Mouse (Mus musculus): ENCODE data around the gene Nacad.

Nacad gene

DNA sequence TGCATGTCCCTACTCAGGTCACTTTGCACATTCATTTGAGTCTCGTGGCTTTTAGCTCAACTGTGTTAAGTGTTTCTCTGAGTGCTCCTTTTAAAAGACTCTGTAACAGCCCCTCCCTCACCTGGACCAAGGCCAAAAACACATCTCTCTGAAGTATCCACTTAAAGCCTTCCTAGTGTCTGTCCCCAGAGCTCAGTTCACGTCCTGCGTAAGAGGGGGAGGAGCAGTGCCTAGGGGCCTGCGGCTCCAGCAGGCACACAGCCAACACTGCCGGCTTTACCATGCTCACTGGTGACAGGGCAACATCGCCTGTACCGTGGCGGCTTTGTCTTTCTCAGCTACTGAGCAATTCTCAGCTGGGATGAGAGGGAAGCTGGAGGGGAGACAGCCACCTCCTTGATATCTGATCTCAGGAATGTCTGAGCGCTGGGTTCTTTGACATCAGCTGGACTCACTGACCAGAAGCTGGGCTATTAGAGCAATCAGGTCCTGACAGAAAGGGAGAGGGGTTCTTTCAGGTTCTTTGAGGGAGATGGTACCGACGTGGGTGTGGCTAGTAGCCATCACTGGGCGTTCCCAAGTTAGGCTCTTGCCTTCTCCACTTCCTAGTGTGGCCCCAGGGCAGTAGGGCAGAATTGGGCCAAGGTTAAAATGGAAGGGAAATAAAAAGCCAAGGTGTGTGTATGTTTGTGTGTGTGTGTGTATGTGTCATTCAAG lies 1.8 kb downstream of the Nacad start:
- DNase-seq, result peak; percentile 87 to 89

DNA sequence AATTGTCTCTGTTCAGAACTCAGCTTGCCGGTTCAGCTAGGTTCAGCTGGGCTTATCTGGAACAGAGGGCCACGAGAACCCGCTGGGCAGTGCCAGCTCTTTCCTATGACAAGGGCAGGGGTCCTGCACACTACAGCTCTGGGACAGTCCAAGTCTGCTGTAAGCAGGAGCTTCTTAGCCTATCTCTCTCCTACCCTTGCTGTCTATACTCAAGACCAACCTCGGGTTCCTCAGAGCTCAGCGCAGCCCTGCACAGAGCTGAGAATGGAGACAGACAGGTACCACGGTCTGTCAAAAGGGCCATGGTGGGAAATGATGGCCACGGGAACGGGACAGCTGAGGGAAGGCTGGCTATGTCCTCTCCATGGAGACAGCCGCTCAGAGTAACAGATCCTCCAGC lies 2.6 kb downstream of the Nacad start:
- DNase-seq, result no peak

DNA sequence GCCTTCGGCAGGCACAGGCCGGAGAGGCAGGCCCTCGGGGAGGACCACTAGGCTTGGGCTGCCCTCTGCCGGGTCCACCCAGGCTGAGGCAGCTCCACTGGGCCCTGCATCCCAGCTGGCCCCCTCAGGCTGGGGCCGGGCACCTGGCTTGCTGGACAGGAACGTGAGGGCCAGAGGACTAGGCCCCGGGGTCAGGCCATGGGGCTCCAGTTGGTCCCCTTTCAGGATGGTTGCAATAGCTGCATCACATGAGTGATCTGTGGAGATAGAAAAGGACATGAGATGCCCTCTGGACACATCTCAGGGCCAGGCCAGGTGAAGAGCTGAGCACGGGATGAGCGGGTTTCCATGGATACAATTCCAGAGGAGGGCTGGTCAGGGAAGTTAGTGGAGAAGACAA lies 3.2 kb downstream of the Nacad start:
- no peak for DNase-seq

DNA sequence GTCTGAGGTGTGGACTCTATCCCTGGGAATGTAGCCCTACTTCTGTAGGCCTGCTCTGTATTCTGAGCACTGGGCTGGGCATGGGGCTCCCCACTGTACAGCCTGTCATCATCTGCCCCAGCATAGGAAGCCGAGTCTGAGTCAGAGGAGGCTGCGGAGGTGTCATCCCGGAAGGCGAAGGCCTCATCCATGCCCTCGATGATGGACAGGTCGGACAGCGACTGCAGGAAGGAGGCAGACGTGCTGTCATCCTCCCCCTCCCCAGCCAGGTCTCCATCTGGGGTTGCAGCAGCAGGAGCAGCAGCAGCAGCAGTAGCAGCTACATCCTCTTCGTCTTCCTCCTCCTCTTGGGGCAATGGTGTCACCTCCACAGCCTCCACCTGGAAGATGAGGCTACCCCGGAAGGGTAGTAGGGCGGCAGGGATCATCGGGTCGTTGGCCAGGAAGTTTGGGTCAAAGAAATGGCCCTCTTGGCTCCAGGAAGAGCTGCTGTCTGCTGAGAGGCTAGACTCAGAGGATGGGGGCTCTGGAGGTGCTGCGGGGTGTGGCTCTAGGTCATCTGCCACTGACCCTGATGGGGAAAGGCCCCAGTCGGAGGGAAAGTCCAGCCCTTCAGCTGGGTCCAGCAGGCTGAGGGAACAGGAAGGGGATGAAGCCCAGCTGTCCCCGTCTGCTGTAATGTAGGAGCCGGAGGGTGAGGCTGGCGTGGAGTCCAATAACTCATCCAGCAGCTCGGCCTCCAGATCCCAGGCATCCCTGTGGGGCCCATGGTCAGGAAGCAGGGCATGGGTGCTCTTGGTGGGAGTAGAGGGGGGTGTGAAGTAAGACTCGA lies 4.0 kb downstream of the Nacad start:
- DNase-seq, result no peak

DNA sequence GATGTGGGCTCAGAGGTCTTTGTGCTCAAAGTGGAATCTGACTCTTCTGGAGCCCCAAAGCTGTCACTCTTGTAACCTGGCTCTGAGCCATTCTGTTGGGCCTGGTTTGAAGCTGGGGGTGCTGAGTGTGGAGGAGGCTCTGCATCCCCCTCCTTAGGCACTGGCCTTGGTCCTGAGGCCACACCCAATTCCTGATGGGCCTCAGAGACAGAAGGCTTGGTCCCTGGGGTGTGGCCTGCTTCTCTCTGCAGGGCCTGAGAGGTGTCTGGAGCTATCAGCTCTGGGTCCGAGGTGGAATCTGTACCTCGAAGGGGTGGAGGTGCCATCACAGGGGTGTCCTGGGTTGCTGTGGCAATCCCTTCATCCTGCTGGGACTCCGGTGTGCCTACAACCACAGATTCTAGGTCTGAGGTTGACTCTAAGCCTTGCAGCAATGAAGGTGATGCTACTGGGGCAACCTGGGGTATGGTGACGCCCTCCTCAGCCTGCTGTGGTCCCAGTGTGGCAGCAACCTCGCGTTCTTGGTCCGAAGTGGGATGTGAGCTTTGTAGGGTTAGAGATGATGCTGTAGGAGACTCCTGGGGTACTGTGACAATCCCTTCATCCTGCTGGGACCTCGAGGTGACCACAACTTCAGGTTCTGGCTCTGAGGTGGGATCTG lies 5.4 kb downstream of the Nacad start:
- peak in 1 of 2 experiments; percentile 31 for DNase-seq

DNA sequence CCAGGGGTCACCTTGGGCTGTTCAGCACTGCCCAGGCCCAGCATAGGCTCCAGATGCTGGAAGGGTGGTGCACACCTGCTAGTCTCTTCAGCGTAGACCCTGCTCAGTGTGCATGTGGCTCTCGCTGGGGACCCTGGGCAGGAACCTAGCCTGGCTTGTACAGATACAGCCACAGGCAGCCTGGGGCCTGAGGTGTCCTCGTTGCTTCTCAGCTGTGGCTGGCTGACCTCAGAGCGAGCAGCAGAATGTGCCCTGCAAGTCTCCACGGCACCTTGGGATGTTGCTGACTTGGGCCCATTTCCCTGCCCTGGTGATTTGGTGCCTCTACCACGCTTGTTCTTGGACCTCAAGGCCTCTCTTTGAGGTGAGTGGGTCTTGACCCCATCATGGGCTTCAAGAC lies 6.0 kb downstream of the Nacad start:
- DNase-seq, result peak in 1 of 2 experiments; percentile 35

DNA sequence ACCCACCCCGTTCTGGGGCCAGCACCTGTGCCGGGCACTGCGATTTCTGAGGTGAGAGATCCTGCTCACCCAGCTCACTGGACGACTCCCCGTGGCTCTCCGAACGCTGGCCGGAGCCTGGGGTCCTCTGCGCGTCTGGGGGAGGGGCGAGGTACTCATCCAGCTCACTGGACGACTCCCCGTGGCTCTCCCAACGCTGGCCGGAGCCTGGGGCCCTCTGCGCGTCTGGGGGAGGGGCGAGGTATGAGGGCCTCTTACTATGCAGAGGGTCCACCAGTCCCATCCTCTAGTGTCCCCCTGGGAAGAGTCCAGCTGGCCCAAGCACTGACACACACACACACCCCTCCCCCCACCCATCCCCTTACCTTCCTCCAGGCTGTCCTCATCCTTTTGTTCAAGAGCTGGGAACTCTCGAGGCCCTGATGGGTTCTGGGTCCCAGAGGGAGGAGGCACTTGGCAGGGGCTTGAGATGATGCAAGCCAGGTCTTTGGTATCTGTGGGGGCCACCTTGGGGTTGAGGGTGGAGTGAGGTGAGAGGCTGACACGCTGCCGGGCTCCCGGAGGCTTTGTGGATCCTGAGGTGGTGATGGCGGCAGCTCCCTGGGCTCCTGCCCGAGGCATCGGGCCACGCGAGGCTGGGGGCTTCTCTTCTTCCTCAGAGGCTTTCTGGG lies 6.7 kb downstream of the Nacad start:
- DNase-seq, result peak; percentile 64

DNA sequence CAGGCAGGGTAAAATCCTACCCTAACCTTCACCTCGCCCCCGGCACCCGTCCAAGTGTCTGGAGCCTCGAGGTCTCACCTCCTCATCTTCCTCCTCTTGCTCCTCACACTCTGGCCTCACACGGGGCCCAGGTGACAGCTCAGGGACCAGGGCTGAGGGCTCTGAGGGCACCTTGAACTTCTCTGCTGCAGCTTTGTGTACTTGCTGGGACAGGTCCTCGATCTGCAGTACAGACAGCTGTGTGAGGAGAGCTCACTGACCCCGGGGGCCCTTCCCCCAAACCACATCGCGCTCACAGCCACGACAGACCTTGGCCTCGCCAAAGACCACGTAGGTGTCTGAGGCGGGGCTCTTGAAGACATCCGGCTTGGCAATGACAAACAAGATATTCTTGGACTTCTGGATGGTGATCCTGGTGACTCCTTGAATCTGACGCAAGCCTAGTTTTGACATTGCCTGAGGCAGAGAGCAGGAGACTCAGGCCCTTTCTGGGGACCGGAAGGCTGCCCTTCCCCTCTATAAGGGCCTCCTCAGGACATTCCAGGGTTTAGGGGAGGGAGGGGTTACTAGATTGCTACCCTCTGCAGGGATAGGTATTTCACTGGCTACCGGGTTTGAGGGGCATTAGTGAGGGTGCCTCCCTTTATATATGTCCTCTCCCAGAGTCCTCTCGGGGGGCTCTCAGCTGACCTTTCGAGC lies 7.5 kb downstream of the Nacad start:
- peak; percentile 42 to 43 for DNase-seq

DNA sequence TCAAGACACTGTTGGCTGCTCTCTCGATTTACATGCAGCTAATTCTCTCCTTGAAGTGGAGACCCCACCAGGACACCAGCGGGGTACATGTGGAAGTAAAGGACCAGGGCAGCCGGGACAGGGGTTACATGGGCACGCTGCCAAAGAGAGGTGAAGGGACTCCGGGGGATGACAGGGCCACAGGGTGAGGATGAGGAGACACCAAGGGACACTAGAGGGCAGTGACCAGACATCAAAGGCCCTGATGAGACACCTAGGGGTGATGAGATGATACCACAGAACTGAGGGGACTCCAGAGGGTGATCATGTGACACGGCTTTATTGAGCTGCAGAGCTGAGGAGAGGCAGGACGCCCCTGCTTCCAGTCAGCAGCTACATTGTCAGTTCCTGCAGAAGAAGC lies 8.3 kb downstream of the Nacad start:
- DNase-seq, result peak; percentile 56 to 58

DNA sequence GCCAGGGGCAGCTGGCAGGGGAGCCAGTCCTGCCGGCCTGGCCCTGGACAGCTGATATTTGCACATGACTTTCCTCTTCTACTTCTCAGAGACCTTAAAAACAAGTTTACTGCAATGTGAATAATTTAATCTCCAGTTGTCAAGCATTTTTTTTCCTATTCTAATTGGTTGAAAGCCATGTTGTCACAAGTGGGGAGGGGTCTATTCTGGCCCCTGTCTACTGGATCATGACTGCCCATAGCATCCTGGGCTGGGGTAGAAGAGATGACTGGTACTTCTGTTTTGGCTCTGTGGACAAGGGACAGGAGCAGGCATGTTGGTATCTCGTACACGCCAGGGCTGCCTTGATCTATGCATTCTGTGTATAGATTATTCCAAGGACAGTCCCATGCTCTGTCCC lies 9.2 kb downstream of the Nacad start:
- no peak for DNase-seq

DNA sequence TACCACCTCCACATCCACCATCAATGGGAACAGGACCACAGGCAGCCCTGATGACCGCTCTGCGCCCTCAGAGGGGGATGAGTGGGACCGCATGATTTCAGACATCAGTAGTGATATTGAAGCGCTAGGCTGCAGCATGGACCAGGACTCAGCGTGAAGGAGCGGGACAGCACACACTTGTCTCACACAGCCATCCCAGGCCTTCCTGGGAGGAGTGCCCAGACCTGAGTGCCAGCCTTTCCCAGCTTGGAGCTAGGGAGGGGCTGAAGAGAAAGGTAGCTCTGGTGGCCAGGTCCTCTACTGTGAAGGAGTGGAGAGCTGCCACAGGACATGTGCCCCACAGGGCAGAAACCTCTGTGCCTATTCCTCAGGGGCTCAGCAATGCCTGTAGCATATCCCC lies 9.6 kb downstream of the Nacad start:
- peak in 1 of 2 experiments; percentile 35 for DNase-seq

DNA sequence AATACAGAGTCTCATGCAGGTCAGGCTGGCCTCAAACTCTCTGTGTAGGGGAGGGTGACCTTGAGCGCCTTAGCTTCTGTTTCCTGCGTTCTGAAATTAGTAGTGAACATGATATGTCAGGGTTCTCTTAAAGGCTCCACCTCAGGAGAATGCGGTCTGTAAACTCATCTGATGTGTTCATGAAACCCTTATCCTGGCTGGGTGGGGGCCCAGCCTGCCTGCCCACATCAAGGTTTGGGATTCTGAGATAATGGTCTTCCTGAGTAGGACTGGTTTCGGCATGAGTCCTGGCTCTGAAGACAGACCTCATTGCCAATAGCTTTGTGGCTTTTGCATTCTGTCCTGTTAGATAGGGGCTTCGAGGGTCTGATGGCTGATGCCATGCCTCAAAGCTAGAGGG lies 10.5 kb downstream of the Nacad start:
- no peak for DNase-seq

DNA sequence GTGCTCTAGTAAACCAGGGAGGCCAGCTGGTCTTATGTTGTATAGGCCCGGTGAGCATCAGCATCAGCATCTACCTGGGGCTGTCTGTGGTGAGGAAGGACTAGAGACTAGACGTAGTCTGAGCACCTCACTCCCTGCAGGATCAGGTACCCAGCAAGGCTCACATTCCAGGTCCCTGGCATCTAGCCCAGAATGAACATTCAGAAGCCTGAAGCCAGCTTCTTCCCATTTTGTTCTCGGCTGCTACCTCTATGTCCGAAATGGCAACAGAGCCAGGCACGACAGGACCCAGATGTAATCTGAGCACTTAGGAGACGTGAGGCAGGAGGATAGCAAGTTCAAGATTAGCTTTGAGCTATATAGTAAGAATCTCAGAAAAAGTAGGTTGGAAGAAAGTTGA lies 11.0 kb downstream of the Nacad start:
- DNase-seq, result peak; percentile 61 to 67

DNA sequence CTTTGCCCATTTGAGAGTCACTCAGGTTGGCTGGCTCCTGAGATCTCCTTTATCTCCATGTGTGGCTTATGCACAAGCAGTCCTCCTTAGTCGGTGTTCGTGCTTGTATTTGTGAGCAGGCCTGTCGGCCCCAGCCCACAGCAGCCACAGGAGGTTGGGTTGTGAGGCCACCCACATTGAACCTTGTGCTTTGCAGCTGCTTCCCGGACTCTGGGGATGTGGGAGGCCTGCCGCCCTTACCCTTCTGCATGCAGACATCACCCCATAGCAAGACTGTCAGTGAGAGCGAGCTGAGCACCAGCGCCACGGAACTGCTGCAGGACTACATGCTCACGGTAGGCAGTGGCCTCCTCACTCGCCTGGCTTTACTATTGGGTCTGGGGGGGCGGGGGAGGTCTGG lies 12.4 kb downstream of the Nacad start:
- DNase-seq, result no peak

DNA sequence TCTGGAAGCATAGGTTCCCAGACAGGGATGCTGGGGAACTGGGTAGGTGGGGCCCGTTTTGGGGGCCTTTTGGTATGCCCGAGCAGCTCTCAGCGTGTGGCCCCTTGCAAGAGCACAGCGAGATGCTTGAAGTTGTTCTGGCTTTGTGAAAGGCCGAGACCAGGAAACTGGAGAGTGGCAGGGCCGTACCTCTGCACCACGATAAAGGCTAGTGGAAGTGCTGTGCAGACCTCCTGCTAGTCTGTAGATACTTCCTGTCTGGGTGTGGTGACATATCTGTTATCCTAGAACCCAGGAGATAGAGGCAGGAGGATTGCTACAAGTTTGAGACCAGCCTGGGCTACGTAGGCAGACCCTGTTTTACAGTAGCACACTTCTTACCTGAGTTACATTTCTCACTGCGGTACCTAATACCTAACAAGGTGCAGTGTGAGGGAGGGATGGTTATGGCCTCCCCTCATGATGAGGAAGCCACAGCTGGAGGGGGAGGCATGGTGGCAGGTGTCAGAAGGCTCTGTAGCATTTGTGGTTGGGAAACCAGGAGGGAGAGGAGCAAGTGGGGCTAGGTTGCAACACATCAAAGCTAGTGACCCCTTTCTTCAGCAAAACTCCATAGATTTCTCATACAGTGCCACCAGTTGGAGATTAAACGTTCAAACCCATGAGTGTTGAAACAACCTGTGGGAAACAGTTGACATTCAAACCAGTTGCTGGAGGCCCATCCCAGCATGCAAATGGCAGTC lies 14.7 kb downstream of the Nacad start:
- DNase-seq, result peak in 1 of 2 experiments; percentile 3

DNA sequence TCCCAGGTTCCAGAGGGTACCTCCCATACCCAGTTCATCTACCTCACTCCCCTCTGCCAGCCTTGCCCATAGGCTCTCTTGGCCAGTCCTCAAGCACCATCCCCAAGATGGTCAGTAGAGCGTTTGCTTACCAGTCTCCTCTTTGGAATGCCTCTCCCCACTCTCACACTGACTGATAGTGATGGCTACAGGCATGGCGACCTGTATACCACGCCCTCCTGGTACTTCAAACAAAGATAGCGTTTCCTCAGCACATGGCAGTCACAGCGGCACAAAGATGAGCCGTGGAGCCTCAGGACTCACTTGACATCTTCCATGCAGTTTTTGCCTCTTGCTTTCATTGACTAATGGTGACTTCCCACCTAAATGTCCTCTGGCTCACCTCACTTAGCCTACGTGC lies 16.0 kb downstream of the Nacad start:
- no peak for DNase-seq

DNA sequence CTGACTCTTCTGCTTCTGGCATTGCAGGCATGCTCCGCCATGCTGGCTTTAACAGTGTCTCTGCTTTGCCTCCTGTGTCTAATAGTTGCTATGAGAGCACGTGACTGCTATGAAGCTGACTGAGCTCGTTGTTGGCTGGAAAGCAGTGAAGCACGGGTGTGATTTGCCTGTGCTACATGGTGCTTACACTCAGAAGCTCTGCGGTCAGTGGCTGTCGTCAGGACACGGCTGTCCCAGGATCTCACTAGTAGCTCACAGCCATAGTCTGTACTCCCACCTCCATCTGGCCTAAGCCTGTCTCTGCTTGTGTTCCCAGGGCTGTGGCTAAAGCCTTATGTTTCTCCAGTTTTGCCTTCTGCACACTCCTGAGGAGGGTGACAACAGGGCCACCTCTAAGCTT lies 17.6 kb downstream of the Nacad start:
- DNase-seq, result no peak

DNA sequence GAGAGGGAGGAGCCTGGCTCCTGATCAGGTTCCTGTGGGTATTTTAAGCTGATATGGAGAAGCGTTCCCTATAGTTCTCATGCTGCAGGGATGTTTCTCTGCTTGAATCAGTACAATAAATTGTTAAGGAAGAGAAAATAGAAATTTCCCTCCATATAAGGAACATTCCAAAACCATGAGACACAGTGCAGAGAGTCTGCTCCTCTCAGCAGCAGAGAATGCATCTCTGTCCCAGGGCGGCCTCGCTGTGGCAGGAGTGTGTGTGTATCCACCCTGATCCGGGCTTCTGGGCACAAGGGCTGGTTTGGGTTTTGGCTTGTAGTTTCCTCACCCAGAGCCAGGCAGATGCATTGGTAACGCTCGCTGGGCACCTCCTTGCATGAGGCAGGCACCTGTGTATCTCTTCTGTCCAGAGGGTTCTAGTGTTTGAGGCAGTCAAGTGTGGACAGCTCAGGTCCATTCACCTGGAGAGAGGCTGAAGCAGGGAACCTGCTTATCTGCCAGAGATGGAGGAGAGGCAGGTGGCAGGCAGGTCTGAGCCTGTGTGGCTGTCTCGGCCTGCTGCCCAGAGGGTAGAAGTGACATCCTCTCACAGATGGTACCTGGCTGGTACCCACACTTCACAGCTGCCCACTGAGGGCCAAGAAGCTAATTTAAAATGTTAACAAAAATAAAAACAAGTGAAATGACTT lies 18.5 kb downstream of the Nacad start:
- peak; percentile 83 to 85 for DNase-seq

DNA sequence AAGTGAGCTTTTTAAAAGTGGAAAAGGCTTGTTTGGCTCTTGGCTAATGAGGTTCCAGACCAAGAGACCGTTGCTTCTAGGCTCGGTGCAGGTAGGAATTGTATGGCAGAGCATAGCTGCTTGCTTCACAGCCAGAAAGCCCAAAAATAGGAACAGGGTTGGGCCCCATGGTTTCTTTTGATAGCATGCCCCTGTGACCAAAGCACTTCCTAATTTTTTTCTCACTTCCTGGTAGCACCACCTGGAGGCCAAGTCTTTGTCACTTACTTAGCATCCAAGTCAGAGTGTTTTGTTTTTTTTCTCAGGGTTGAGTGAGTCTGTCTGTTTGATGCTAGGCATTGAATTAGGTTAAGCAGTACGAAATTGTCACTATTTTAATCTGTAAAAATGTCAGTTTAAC lies 19.2 kb downstream of the Nacad start:
- DNase-seq, result no peak

DNA sequence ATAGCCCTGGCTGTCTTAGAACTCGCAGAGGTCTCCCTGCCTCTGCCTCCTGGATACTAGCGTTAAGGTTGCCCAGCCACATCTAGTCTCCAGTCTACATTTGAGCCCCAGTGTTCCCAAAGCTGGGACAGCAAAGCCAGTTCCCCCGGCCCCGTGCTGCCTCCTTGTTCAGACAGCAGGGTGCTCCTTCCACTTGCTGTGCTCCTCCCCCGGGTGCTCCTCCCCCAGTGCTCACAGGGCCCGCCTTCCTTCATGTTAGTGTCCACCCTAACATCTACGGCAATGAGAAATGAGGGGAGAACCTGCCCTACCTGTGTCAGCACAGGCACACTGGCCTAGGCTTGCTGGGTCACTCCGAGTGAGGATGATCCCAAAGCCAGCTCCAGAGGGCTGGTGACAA lies 20.1 kb downstream of the Nacad start:
- no peak for DNase-seq

DNA sequence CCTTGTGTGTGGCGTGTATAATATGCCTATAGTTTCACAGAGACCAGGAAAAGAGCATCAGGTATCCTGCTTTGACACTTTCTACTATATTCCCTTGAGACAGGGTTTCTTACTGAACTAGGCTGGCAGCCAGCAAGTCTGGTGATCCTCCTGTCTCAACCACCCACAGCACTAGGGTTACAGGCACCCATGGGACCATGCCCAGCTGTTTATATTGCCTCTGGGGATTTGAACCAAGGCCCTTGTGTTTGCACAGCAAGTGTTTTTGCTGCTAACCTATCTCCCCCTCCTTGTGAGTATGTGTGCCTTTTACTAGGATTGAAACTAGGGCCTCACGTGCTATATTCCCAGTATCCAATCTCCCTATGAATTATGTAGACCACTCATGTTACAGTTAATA lies 24.3 kb downstream of the Nacad start:
- no peak for DNase-seq
